Mouse (Mus musculus) heart, embryonic 13.5 days (tissue): ENCODE measurements around the gene Zfp423. TPM values are rescaled to one million over a fixed set of nuclear protein-coding genes. Genes with fewer than 3 reads are reported as not detected.
A peak's percentile ranks its signal among the peaks of the same experiment; 100 is the strongest.

Experiments
- ATAC-seq: fragments of 200-750 bp; cut with Nextera tagmentation; 2 replicates; pipeline ENCODE4 v1.8.0; 2017; ENCODE audit warnings: moderate TSS enrichment; ENCODE audit not compliant: insufficient number of reproducible peaks, low FRiP score, low TSS enrichment; ENCODE audit errors: extremely low read depth
- H3K27ac ChIP-seq: fragments of 300-500 bp; sonication (generic); replicated peaks from 2 replicates; pipeline ENCODE4 v1.5.1; 2015; ENCODE audit warnings: moderate library complexity, mild to moderate bottlenecking, inconsistent platforms
- H3K27me3 ChIP-seq: fragments of 300-500 bp; sonication (generic); replicated peaks from 2 replicates; pipeline ENCODE4 v1.6.1; 2015; ENCODE audit warnings: mild to moderate bottlenecking, inconsistent platforms
- H3K36me3 ChIP-seq: fragments of 300-500 bp; sonication (generic); 2 replicates; pipeline ENCODE4 v1.6.1; 2015; ENCODE audit warnings: mild to moderate bottlenecking, inconsistent platforms
- H3K4me1 ChIP-seq: fragments of 300-500 bp; sonication (generic); 2 replicates; pipeline ENCODE4 v1.6.1; 2015; ENCODE audit warnings: inconsistent platforms
- H3K4me2 ChIP-seq: fragments of 300-500 bp; sonication (generic); 2 replicates; pipeline ENCODE4 v1.6.1; 2015; ENCODE audit warnings: inconsistent platforms, mild to moderate bottlenecking, moderate library complexity
- H3K4me3 ChIP-seq: fragments of 300-500 bp; sonication (generic); 2 replicates; pipeline ENCODE4 v1.5.1; 2015; ENCODE audit warnings: moderate library complexity, mild to moderate bottlenecking, inconsistent platforms
- H3K9ac ChIP-seq: fragments of 300-500 bp; sonication (generic); 2 replicates; pipeline ENCODE4 v1.6.1; 2015; ENCODE audit warnings: inconsistent platforms, mild to moderate bottlenecking, moderate library complexity
- H3K9me3 ChIP-seq: fragments of 300-500 bp; sonication (generic); 2 replicates; pipeline ENCODE4 v1.6.1; 2016; ENCODE audit warnings: inconsistent platforms
- WGBS: fragments of 180-500 bp; shearing (Covaris S2); methylation state at CpG from one replicate; pipeline ENCODE4 v1.1.7; 2015; ENCODE audit warnings: mixed read lengths; 5-methylcytosine and 5-hydroxymethylcytosine counted together
- polyA plus RNA-seq: library from polyadenylated mRNA; unstranded; fragments of >200 nt; fragmentation: Nextera tagmentation; extraction: Ambion mirVana; gene quantifications from 2 replicates; pipeline ENCODE4 v1.2.1, GENCODE M21; 2015

Zfp423 gene
- polyA plus RNA-seq, 1 experiment from 2014 or later: 4.1 TPM

DNA sequence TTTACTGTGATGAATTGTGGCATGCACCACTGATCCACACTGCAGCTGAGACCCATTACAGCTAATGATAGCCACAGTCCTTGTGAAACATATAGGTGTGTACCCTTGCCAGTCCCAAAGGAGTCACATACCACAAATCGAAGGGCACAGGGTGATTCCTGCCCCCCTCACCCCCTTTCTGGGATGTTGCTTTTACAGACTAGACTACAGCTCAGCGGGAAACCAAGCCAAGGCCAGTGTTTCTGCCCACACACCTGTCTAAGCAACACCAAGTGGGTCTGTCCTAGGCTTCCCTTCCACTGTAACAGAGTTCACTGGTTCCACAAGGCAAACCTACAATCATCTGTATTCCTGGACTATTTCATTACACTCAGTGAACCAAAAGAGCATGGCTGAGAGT lies 287.2 kb downstream of the Zfp423 start:
- 74% methylated on average over 2 of the region's 2 CpGs for WGBS

DNA sequence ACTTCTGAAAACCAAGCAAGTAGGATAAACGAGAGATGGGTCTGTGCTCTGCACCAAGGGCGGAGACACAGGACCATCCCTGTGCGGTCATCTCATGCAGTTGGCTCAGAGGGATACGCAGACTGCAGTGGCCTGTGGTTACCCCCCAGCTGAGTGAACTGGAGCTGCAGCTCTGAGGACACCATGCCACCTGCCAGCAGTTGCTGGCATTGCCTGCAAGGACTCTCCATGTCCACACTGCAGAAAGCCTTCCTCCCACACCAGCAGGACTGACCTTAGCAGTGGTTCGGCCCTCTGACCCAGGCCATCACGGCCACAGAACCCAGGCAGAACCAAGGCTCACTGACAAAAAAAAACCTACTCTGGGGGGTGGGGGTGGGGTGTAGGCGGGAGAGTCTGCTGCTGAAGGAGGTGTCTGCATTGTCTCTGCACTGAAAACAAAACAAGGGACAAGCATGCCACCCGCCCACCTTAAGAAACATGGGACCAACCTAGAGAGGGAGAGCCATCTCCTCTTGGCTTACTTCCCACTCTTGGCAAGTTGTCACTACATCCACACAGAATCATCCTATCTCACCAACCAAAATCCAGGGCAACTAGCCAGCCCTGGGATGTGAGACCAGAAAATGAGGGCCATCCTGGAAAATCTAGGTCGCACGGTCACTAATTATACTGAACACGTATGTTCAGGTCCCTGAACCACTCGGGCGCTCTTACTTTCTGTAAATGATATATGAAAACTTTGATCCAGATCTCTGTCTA lies 288.0 kb downstream of the Zfp423 start:
- Histone ChIP-seq H3K36me3 (no peaks in the 10 kb centered on the region), H3K27me3 (no peaks in the 10 kb centered on the region), H3K4me2 (no peak overlapping the region), H3K4me1 (no peaks in the 10 kb centered on the region), H3K27ac (no peak overlapping the region), H3K4me3 (no peak overlapping the region), H3K9me3 (no peaks in the 10 kb centered on the region), H3K9ac (no peak overlapping the region)
- WGBS: 78% methylated on average over 13 of the region's 13 CpGs
- no peak for ATAC-seq

More for the DNA sequence above, 287.2 kb downstream of the Zfp423 start:
- no peak overlapping the region for H3K9ac ChIP-seq
- no peak for ATAC-seq
- H3K4me1 ChIP-seq: no peaks in the 10 kb centered on the region
- H3K4me2 ChIP-seq: no peak overlapping the region
- H3K36me3 ChIP-seq: no peaks in the 10 kb centered on the region
- H3K27ac ChIP-seq: no peak overlapping the region
- no peaks in the 10 kb centered on the region for H3K27me3 ChIP-seq
- no peaks in the 10 kb centered on the region for H3K9me3 ChIP-seq
- no peak overlapping the region for H3K4me3 ChIP-seq

DNA sequence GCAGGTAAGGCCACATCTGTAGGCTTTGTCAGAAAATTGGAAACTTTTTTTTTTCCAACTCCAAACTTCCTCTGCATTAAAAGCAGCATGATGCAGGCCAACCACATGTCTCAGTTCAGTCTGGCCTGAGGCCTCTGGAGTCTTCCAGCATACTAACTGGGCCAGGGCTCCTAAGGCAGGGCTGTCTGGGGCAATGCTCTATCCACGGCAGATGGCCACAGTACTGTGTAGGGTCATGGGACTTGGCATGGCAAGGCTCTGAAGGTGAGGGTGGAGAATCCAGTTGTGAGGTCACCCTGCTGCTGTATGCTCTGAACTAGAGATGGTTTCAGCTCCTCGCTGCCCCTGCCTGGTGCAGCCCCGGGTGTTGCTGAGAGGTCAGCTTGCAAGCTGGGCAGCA lies 289.2 kb downstream of the Zfp423 start:
- WGBS: 76% methylated on average over 3 of the region's 3 CpGs
- Histone ChIP-seq H3K9ac (no peak overlapping the region), H3K27ac (no peak overlapping the region), H3K4me3 (no peak overlapping the region), H3K9me3 (no peaks in the 10 kb centered on the region), H3K4me1 (no peaks in the 10 kb centered on the region), H3K4me2 (no peak overlapping the region), H3K36me3 (no peaks in the 10 kb centered on the region), H3K27me3 (peaks cover 4% of the 10 kb centered on the region; the same call in 1 of the 2 replicates)
- no peak for ATAC-seq

DNA sequence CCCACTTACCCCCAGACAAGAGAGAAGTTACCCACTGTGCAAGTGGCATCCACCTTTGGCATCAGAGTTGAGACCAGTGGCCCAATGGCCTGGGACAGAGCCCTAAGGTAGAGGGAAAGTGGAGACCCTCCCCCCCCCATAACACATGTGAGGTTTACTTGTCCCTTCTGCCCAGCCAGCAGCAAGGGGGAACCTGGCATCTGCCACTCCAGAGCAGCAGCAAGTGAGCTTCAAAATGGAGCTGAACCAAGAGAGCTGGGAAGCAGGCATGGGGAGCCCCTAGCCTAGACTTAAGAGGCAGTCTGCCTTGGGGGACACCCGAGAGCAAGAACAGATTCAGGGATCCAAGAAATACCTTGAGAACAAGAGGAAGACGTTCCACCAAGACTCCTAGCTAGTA lies 290.7 kb downstream of the Zfp423 start:
- Histone ChIP-seq H3K36me3 (no peaks in the 10 kb centered on the region), H3K9me3 (no peaks in the 10 kb centered on the region), H3K27me3 (peaks cover 14% of the 10 kb centered on the region), H3K4me1 (no peaks in the 10 kb centered on the region), H3K9ac (no peak overlapping the region), H3K4me2 (no peak overlapping the region), H3K4me3 (no peak overlapping the region), H3K27ac (no peak overlapping the region)
- 67% methylated on average over 2 of the region's 2 CpGs for WGBS
- ATAC-seq: no peak

DNA sequence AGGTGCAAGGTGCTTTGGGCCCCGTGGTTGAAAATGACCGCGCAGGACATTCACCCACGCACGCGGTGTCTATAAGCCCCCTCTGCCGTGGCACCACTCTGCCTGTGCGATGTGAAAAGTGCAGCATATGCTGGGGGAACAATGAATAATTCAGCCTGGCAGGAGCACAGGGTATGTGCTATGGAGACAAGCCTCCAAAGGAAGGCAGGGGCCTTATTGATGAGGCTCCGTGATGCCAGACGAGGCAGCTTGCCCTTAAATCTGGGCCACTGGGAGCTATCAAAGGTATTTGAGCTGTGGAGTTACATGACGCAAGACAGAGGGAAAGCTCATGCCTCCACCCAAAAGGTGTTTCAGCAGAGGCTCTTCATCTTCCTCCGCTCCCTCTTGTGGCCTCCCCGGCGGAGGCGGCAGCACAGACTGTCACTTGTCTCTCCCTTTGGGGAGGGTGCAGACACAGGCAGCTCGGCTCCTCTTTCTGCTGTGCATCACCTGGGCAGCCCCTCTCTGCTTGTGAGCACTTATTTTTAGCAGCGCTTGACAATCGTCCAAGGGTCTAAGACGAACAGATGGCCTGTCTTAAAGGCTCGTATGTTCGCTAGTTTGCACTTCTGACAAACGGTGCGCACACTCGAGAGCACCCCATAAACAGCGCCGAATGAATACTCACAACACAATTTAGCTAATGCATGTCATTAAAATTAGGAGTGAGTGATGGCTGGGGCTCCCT lies 291.3 kb downstream of the Zfp423 start:
- no peak overlapping the region for H3K9ac ChIP-seq
- H3K9me3 ChIP-seq: no peaks in the 10 kb centered on the region
- H3K27ac ChIP-seq: no peak overlapping the region
- ATAC-seq: no peak
- no peaks in the 10 kb centered on the region for H3K36me3 ChIP-seq
- H3K4me1 ChIP-seq: peaks cover 3% of the 10 kb centered on the region
- no peak overlapping the region for H3K4me2 ChIP-seq
- peaks cover 20% of the 10 kb centered on the region for H3K27me3 ChIP-seq
- H3K4me3 ChIP-seq: no peak overlapping the region
- 71% methylated on average over 26 of the region's 26 CpGs for WGBS

DNA sequence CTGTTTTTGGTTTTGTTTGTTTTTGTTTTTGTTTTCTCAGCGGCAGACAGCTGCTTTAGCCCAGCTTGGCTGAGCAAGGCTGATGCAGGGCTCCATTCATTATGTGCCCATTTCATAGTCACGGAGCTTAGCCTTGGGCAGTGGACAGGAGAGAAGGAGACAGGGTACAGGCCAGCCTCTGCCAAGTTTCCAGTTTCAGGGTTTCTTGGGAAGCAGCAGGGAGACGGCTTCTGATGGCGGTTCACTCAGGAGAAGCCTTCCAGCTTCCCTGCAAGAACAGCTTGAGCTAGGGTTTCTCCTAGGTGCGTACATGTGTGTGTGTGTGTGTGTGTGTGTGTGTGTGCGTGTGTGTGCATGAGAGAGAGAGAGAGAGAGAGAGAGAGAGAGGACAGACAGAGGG lies 292.1 kb downstream of the Zfp423 start:
- H3K9me3 ChIP-seq: no peaks in the 10 kb centered on the region
- no peaks in the 10 kb centered on the region for H3K36me3 ChIP-seq
- no peak for ATAC-seq
- H3K4me2 ChIP-seq: no peak overlapping the region
- WGBS: 75% methylated on average over 6 of the region's 6 CpGs
- H3K4me3 ChIP-seq: no peak overlapping the region
- H3K4me1 ChIP-seq: peaks cover 10% of the 10 kb centered on the region
- H3K27ac ChIP-seq: no peak overlapping the region
- H3K9ac ChIP-seq: no peak overlapping the region
- peaks cover 28% of the 10 kb centered on the region for H3K27me3 ChIP-seq

DNA sequence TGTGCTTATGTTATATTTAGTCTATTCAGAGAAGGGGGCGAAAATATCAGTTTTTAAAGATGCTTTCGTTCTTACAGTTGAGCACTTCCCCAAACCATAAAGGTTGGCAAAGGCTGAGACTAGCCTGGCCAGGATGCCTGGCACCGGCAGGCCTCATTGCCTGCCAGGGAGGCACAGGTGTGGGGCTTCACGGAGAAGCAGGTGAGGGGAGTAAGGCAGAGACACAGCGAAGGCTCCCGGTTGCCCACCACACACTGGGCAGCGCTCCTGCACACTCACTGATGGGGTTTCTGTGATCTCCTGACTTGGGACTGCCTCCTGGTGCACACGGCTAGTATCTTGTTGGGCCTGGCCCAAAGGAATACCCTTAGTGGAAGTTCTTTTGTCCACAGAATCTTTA lies 294.1 kb downstream of the Zfp423 start:
- Histone ChIP-seq H3K27me3 (peaks cover 46% of the 10 kb centered on the region), H3K36me3 (no peaks in the 10 kb centered on the region), H3K4me3 (no peak overlapping the region), H3K9ac (no peak overlapping the region), H3K4me2 (no peak overlapping the region), H3K27ac (no peak overlapping the region), H3K4me1 (peaks cover 23% of the 10 kb centered on the region), H3K9me3 (no peaks in the 10 kb centered on the region)
- 82% methylated on average over 8 of the region's 8 CpGs for WGBS
- ATAC-seq: no peak

DNA sequence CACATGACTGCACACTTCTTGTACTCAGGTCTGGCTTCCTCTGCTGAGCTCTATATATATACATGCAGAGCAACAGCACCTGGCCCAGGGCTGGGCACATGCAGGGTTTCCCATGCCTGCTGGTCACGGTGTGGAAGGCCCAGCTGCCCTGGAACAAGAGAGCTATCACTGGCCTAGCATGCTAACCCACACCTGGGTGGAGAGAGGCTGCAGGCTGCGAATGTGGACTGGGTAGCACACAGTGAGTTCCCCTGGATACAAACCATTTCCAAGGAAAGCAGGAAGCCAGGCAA lies 295.2 kb downstream of the Zfp423 start:
- WGBS: 81% methylated on average over 2 of the region's 2 CpGs
- H3K9me3 ChIP-seq: no peaks in the 10 kb centered on the region
- peaks cover 31% of the 10 kb centered on the region for H3K4me1 ChIP-seq
- no peak overlapping the region for H3K27ac ChIP-seq
- H3K36me3 ChIP-seq: no peaks in the 10 kb centered on the region
- H3K4me2 ChIP-seq: no peak overlapping the region
- no peak for ATAC-seq
- H3K4me3 ChIP-seq: no peak overlapping the region
- no peak overlapping the region for H3K9ac ChIP-seq
- H3K27me3 ChIP-seq: peaks cover 58% of the 10 kb centered on the region

DNA sequence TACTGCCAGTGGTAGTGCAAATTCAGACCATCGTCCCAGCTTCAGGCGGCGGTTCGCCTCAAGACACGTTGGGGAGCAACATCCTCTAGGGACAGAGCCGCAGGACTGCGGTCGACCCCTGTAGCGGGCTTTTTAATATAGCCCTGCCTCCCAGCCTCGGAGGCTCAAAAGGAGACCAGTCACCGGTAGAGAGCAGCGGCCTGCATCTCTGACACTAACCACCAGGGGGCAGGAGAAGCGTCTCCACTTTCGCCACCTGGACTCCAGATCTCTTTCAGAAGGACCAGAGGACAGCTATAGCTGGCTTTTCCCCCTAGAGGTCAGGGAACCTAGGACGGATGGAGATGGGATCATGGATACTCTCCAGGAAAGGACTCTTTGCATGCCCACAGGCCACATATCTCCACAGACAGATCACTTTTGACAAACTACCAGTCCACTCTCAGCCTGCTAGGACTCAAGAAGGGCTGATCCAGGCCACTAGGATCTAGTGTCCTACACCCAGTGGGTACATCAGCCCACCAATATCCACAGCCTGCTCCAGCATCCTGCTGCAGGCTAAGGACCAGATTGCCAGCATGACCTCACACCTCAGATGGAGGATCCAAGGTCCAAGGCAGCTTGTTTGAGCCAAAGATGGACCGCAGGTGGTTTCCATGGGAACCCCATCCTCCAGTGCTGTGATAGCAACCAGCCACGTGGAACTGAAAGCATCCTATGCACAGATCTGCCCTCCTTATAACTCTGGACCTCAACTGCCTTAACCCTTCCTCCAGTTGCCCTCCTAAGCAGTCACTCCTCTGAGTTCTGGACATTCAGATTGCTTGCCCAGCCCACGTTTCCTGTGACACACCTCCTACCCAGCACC lies 295.8 kb downstream of the Zfp423 start:
- Histone ChIP-seq H3K9ac (peak overlapping the region; percentile 66), H3K4me1 (peaks cover 31% of the 10 kb centered on the region), H3K27me3 (peaks cover 64% of the 10 kb centered on the region), H3K9me3 (no peaks in the 10 kb centered on the region), H3K4me3 (peak overlapping the region; percentile 48), H3K36me3 (no peaks in the 10 kb centered on the region), H3K4me2 (peak overlapping the region; percentile 77), H3K27ac (no peak overlapping the region)
- 11% methylated on average over 18 of the region's 18 CpGs for WGBS
- no peak for ATAC-seq

DNA sequence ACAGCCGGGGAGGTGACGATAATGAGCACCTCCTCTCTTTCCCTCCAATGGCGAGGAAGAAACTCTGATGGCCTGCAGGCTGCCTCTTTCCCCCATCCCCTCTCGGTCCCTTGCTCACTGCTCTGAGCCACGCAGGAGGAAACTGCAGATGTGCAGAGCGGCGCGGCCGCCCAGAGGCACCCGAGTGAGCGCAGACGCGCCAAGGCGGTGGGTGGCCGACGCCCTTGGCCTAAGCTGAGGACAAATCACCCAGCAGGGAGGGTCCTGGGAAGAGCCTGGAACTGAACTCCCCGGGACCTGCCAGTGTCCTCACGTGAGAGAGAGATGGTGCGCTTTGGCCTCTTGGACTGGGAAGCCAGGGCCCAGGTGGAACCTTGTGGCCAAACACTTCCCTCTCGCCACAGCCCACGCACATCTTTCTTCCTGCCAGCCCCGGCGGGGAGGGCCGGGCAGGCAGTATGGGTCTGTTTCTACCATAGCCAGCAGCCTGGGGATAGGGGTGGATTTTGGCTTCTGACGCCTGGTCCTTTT lies 296.5 kb downstream of the Zfp423 start:
- H3K36me3 ChIP-seq: no peaks in the 10 kb centered on the region
- ATAC-seq: no peak
- no peak overlapping the region for H3K27ac ChIP-seq
- H3K27me3 ChIP-seq: peaks cover 68% of the 10 kb centered on the region
- peak overlapping the region; percentile 66 for H3K9ac ChIP-seq
- 2% methylated on average over 25 of the region's 25 CpGs for WGBS
- H3K4me2 ChIP-seq: peak overlapping the region; percentile 77
- peaks cover 31% of the 10 kb centered on the region for H3K4me1 ChIP-seq
- no peaks in the 10 kb centered on the region for H3K9me3 ChIP-seq
- peak overlapping the region; percentile 48 for H3K4me3 ChIP-seq

DNA sequence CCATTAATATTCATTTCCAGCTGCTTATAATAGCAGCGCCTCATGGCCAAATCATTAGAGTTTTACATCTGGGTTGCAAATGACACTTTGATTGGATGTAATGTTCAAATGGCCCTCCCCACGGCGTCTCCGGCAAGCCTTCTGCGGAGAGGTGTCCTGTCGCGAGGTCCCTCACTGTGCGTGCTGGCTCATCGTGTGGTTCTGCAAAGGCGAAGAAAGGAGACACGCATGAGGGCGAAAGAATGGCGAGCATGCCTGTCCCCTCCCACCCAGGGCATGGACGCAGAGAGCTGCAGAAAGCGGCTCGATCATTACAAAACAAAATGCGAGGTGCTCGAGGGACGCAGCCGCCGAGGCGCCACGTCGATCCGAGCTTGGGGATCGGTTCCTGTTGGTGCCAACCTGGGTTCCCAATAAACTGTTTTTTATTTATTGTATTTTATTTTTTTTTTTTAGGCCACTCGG lies 297.1 kb downstream of the Zfp423 start:
- Histone ChIP-seq H3K9me3 (no peaks in the 10 kb centered on the region), H3K4me3 (peak overlapping the region; percentile 48), H3K36me3 (no peaks in the 10 kb centered on the region), H3K4me1 (peaks cover 31% of the 10 kb centered on the region), H3K27me3 (peaks cover 72% of the 10 kb centered on the region), H3K9ac (peak overlapping the region; percentile 66), H3K27ac (no peak overlapping the region), H3K4me2 (peak overlapping the region; percentile 77)
- 9% methylated on average over 27 of the region's 27 CpGs for WGBS
- ATAC-seq: no peak
